Mouse (Mus musculus): ENCODE data around the gene Gprc5b. TPM values are rescaled to one million over a fixed set of nuclear protein-coding genes. Genes with fewer than 3 reads are reported as not detected.

The Gprc5b gene
- polyA plus RNA-seq, 1 experiment: 3.6 TPM

DNA sequence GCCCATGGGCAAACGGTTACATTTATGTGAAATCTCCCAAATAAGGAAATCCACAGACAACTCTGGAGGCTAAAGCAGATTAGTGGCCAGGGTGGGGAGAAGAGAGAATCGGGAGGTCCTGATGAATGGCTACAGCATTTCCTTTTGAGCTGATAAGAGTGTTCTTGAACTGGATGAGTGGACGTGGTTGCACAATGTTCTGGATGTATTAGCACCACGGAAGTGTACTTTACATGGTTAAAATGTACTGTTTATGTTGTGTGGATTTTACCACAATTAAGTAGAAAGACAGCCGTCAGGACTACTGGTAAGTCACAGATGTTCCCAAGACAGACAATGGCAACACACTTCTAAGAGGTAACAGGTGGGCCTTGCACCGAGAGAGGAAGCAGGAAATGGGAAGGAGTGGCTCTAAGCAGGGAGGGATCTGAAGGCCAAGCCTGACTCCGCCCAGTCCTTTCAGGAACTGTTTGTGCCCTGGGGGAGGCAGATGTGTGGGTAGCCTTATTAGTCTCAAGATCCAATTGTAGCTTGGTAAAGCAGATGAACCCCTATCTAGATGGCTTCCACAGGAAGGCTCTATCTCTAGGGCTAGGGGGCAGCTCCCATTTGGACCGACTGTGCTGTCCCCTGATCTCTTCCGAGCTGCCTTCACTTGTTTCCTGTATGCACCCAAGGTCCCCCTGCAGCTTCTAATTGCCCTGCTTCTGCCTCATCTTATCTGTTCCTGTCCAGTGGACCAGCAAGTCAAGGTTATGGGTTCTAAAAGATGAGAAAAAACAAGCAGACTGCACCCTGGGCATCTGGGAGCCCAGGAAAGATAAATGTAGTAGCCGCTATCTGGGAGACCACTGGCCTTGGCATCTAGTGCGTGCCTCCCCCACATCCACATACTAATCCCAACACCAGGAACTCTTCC, 57.3 kb downstream of the Gprc5b start:
- Histone ChIP-seq H3K36me3 (ENCODE audit: control insufficient read depth, insufficient read depth, low read length) (no peaks in the 10 kb centered on the region), H3K4me3 (ENCODE audit: low read depth, low read length) (no peak overlapping the region), H3K4me1 (ENCODE audit: control insufficient read depth, insufficient read depth, insufficient read length, low read length) (peaks cover 9% of the 10 kb centered on the region), H3K27ac (ENCODE audit: insufficient read depth, low read depth, low read length) (no peak overlapping the region; the same call in 1 of the 2 replicates), H3K27me3 (ENCODE audit: control insufficient read depth, insufficient read depth, low read length) (no peaks in the 10 kb centered on the region)
- WGBS: 52% methylated on average over 11 of the region's 11 CpGs
- TF ChIP-seq CTCF (IDR thresholded peaks at IDR 0.05; ENCODE audit: extremely low read depth, insufficient read length, insufficient replicate concordance, low read depth, low read length): no peak
- TF ChIP-seq POLR2A (IDR thresholded peaks at IDR 0.05; ENCODE audit: low read depth, low read length): no peak

DNA sequence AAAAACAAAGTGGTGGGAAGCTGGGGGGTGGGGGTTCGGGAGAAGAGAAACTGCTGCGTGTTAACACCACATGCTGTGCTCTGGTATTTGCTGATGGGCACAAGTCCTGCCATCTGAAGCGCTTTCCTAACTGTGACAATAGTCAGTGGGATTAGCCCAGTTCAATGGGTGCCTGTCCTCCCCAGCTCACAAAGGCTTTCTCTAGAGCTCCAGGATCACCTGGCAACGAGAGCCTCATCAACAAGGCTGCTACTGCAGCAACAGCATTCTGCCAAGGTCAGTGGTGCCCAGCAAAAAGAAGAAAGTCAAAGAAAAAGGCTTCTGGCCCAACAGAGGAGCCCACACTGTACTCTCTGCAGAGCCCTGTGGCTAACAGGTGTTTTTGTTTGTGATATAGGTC, 58.2 kb downstream of the Gprc5b start:
- no peak for TF ChIP-seq POLR2A (IDR thresholded peaks at IDR 0.05; ENCODE audit: low read depth, low read length)
- TF ChIP-seq CTCF (IDR thresholded peaks at IDR 0.05; ENCODE audit: extremely low read depth, insufficient read length, insufficient replicate concordance, low read depth, low read length): no peak
- WGBS: 82% methylated on average over 4 of the region's 4 CpGs
- Histone ChIP-seq H3K4me1 (ENCODE audit: control insufficient read depth, insufficient read depth, insufficient read length, low read length) (peaks cover 7% of the 10 kb centered on the region), H3K4me3 (ENCODE audit: low read depth, low read length) (no peak overlapping the region), H3K27ac (ENCODE audit: insufficient read depth, low read depth, low read length) (no peak overlapping the region), H3K36me3 (ENCODE audit: control insufficient read depth, insufficient read depth, low read length) (no peaks in the 10 kb centered on the region), H3K27me3 (ENCODE audit: control insufficient read depth, insufficient read depth, low read length) (no peaks in the 10 kb centered on the region)

DNA sequence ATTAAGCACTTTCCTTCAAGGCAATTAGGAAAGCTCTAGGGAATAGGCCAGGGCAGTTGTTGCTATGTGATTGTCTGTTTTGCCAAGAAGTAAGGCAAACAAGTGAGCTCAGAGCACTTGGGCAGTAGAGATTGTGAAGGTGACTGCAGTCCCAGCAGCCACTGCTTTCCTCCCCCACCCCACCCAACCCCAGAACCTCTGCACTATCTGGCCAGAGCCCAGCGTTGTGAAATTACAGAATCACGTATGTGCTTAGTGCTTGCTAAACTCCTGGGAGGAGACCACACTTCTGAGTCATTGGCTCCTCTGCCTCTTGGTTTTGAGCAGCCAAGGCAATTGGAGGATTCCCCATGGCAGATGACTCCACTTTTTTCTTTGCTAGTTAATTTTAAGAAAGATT, 59.7 kb downstream of the Gprc5b start:
- H3K27me3 ChIP-seq (ENCODE audit: control insufficient read depth, insufficient read depth, low read length): no peaks in the 10 kb centered on the region
- H3K36me3 ChIP-seq (ENCODE audit: control insufficient read depth, insufficient read depth, low read length): no peaks in the 10 kb centered on the region
- no peak overlapping the region for H3K27ac ChIP-seq (ENCODE audit: insufficient read depth, low read depth, low read length)
- TF ChIP-seq CTCF (IDR thresholded peaks at IDR 0.05; ENCODE audit: extremely low read depth, insufficient read length, insufficient replicate concordance, low read depth, low read length) (no peak), POLR2A (IDR thresholded peaks at IDR 0.05; ENCODE audit: low read depth, low read length) (no peak)
- H3K4me3 ChIP-seq (ENCODE audit: low read depth, low read length): no peak overlapping the region
- peaks cover 7% of the 10 kb centered on the region for H3K4me1 ChIP-seq (ENCODE audit: control insufficient read depth, insufficient read depth, insufficient read length, low read length)
- WGBS: 17% methylated on average over 2 of the region's 2 CpGs

DNA sequence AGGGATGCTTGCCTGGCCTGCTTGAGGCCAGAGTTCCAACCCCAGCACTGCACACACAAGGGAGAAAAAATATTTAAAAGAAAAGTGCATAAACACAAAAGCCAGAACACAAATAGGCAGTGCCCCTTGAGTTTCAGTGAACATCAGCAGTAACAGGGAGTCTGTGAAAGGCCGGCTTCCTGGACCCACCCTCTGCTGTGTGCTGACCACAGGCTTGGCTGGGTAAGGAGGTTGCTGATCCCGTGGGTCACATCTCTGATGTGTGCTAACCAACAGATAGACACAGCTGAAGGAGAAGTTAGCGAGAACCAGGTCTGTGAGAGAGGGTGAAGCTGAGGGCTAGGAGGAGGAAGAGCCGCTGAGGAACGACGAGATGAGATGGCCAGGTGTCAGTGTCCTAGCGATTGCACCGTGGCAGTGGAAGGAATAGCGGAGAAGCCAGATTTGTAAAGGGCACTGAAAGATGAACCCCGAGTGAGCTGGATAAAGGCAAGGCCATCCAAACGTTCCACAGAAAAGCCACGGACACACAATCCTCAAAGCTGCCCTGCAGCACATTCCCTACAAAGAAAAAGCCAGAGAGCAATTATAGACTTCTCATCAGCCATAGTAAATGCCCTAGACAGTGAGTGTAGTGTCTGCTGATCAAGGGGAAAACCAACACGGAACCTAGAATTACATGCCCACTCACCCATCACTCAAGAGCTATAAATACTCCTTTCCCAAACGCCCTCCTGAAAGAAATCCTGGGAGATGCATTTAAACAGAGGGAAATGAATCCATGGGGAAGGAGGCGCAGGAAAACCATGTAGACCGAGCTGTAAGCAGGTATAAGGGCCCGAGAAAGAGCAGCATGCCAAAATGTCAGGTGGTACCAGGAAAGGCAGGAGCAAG, 63.3 kb downstream of the Gprc5b start:
- H3K36me3 ChIP-seq (ENCODE audit: control insufficient read depth, insufficient read depth, low read length): no peaks in the 10 kb centered on the region
- no peak overlapping the region for H3K4me3 ChIP-seq (ENCODE audit: low read depth, low read length)
- WGBS: 87% methylated on average over 17 of the region's 17 CpGs
- no peak overlapping the region for H3K27ac ChIP-seq (ENCODE audit: insufficient read depth, low read depth, low read length)
- 0 out of 2 replicates have a peak, but pooled peaks cover 2% of the 10 kb centered on the region for H3K4me1 ChIP-seq (ENCODE audit: control insufficient read depth, insufficient read depth, insufficient read length, low read length)
- no peak for TF ChIP-seq POLR2A (IDR thresholded peaks at IDR 0.05; ENCODE audit: low read depth, low read length)
- no peak for TF ChIP-seq CTCF (IDR thresholded peaks at IDR 0.05; ENCODE audit: extremely low read depth, insufficient read length, insufficient replicate concordance, low read depth, low read length)
- no peaks in the 10 kb centered on the region for H3K27me3 ChIP-seq (ENCODE audit: control insufficient read depth, insufficient read depth, low read length)

DNA sequence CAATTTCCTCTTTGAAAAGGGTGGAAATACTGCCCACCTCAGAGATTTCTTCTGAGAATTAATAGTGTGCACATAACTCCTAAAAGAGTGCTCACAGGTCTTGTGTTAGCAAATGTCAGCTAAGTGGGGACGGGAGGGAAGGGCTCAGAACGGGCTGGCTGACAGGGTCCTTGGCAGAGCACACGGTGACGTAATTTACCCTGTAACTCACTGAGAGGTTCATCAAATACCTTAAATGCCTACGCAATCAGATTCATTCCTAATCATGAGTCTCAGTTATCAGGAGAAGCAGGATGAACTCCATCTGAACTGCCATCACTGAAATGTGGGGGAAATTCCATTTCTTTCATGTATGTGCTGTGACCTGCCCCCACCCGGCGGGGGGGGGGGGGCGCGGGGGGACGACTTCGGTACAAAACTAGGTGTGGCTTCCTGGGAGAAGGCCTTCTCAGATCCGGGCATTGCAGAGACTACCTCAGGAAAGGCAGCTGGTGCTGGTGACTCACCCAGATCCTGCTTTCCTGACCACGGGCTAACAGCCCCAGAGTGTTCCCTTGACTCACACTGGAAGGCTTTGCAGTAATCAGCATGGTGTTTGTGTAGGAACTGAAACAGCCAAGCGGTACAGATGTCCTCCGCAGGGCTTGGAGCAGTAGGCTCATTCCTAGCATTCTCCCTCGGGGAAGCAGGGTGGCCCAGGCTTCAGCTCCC, 65.3 kb downstream of the Gprc5b start:
- WGBS: 13% methylated on average over 16 of the region's 16 CpGs
- H3K27ac ChIP-seq (ENCODE audit: insufficient read depth, low read depth, low read length): peak overlapping the region; percentile 12; the same call in 1 of the 2 replicates

DNA sequence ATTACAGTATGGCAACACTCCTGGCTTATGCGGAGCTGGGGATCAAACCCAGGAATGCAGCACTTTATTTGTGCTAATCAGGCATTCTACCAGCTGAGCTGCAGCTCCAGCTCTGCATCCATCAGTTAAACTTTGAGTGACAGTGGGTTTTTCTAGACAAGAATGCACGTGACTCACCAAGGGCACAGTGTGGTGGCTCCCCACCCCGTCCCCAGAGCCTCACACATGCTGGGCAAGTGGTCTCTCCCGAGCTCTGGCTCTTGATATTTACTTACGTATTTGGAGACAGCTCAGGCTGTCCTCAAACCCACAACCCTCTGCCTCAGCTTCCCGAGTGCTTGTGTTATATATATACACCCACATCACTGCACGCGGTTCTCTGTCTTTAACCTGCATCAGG, 66.1 kb downstream of the Gprc5b start:
- H3K27me3 ChIP-seq (ENCODE audit: control insufficient read depth, insufficient read depth, low read length): no peaks in the 10 kb centered on the region
- H3K4me3 ChIP-seq (ENCODE audit: low read depth, low read length): no peak overlapping the region
- no peaks in the 10 kb centered on the region for H3K4me1 ChIP-seq (ENCODE audit: control insufficient read depth, insufficient read depth, insufficient read length, low read length)
- TF ChIP-seq CTCF (IDR thresholded peaks at IDR 0.05; ENCODE audit: extremely low read depth, insufficient read length, insufficient replicate concordance, low read depth, low read length): no peak
- no peak for TF ChIP-seq POLR2A (IDR thresholded peaks at IDR 0.05; ENCODE audit: low read depth, low read length)
- no peaks in the 10 kb centered on the region for H3K36me3 ChIP-seq (ENCODE audit: control insufficient read depth, insufficient read depth, low read length)
- H3K27ac ChIP-seq (ENCODE audit: insufficient read depth, low read depth, low read length): no peak overlapping the region
- 83% methylated on average over 8 of the region's 8 CpGs for WGBS

More for the DNA sequence above, 65.3 kb downstream of the Gprc5b start:
- Histone ChIP-seq H3K4me1 (ENCODE audit: control insufficient read depth, insufficient read depth, insufficient read length, low read length) (0 out of 2 replicates have a peak, but pooled peaks cover 2% of the 10 kb centered on the region), H3K36me3 (ENCODE audit: control insufficient read depth, insufficient read depth, low read length) (no peaks in the 10 kb centered on the region), H3K4me3 (ENCODE audit: low read depth, low read length) (no peak overlapping the region), H3K27me3 (ENCODE audit: control insufficient read depth, insufficient read depth, low read length) (no peaks in the 10 kb centered on the region)
- TF ChIP-seq CTCF (IDR thresholded peaks at IDR 0.05; ENCODE audit: extremely low read depth, insufficient read length, insufficient replicate concordance, low read depth, low read length): no peak
- TF ChIP-seq POLR2A (IDR thresholded peaks at IDR 0.05; ENCODE audit: low read depth, low read length): no peak

All from small intestine, adult 2 months (tissue).